Mouse (Mus musculus): ENCODE measurements around the gene Hyou1.

DNA sequence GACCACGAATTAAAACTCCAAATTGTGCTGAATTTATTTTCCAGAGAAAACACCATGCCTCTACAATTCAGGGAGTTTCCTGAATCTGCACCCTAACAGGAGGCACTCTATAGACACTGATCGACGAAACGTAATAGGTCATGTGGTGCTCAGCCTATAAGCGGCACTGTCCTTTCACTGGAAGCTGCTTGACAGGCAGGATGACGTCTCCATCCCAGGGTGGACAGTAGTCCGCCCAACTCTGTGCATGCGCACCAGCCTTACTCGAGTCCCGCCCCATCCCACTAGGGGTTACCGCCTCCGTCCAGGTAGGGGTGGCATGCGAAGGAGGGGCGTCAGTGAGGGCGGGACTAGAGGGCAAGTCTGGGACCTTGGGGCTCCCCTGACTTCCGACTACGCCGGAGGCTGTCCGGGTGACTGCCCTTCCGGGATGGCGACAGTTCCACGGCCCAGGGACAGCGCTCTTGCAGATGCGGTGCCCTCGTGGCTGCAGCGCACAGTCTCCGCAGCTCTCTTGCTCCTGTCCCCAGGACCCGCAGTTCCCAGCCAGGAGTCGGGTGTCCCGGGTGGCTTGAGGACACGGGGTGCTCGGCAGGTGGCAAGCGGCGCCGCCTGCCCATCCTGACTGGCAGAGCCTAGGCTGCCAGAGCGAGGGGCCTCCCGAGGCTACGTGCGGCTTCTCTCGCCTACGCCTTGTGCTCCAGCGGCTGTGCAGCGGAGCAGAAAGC is 17.6 kb downstream of the Hyou1 start, which contains the start of gene Slc37a4:
- TF ChIP-seq POLR2A (IDR thresholded peaks at IDR 0.05; ENCODE audit: extremely low read depth, insufficient read depth, low read length) = peak; percentile 62
- TF ChIP-seq CTCF (IDR thresholded peaks at IDR 0.05; ENCODE audit: extremely low read depth, insufficient read depth, low read length) = no peak

Data from cortical plate, adult 2 months (tissue).